Comparison of ENCODE assay signal across 10 mouse cellular contexts in genomic region chr2:122297271-122298095, GRCm38 (mm10). TPM values are rescaled to one million over a fixed set of nuclear protein-coding genes. Genes with fewer than 3 reads are reported as not detected.
A peak's percentile ranks its signal among the peaks of the same experiment; 100 is the strongest.
DNase-seq lines count a peak whose midpoint lies in the region; ATAC-seq lines count a peak whose summit lies in the region.
"Had no signal": no experiment of that assay in that cellular context is flagged by ENCODE, and none has a peak within 500 bp of the region (broad histone marks: within the 10 kb centered on the region; RNA-seq: fewer than 3 reads in every experiment).

No protein-coding gene starts in this region.

- no peaks in the 10 kb centered on the region for H3K9me3 ChIP-seq in heart, embryonic 10.5 days
- H3K9me3 ChIP-seq in hindbrain, embryonic 16.5 days (ENCODE audit: control insufficient read depth, low read length) = no peaks in the 10 kb centered on the region
- H3K9me3 ChIP-seq in neural tube, embryonic 11.5 days (ENCODE audit: control insufficient read depth, low read length) = no peaks in the 10 kb centered on the region

- peak overlapping the region; percentile 46 for H3K4me2 ChIP-seq in hindbrain, embryonic 16.5 days (ENCODE audit: low read length)
- peak overlapping the region; percentile 15 for H3K4me2 ChIP-seq in neural tube, embryonic 11.5 days (ENCODE audit: low read depth)

- peaks cover 45% of the 10 kb centered on the region for H3K4me1 ChIP-seq in heart, embryonic 10.5 days
- peaks cover 39% of the 10 kb centered on the region for H3K4me1 ChIP-seq in hindbrain, embryonic 16.5 days (ENCODE audit: control insufficient read depth, insufficient read depth, low read depth, low read length)
- peaks cover 7% of the 10 kb centered on the region for H3K4me1 ChIP-seq in neural tube, embryonic 11.5 days (ENCODE audit: control insufficient read depth, insufficient read depth, low read length)

- no peak for DNase-seq in heart, embryonic 10.5 days (ENCODE audit: low spot score)
- no peak for DNase-seq in heart, adult 8-10 months (ENCODE audit: low spot score)
- peak; percentile 45 for DNase-seq in embryo, embryonic 10.5 days (ENCODE audit: low spot score)
- peak; percentile 61 for DNase-seq in neural tube, embryonic 11.5 days (ENCODE audit: low spot score)
- no peak for DNase-seq in testis, postnatal 14 days (ENCODE audit: low spot score)
- no peak for DNase-seq in thymus, postnatal 4 days
- no peak for DNase-seq in thymus, adult 18-20 months
- DNase-seq: kidney, adult 9 months had no signal

- H3K27ac ChIP-seq in heart, embryonic 10.5 days = no peak overlapping the region
- H3K27ac ChIP-seq in hindbrain, embryonic 16.5 days (ENCODE audit: low read depth, low read length) = no peak overlapping the region
- H3K27ac ChIP-seq in neural tube, embryonic 11.5 days (ENCODE audit: low read depth, low read length) = no peak overlapping the region

- H3K9ac ChIP-seq in hindbrain, embryonic 16.5 days (ENCODE audit: low read depth, low read length) = no peak overlapping the region
- 0 out of 2 replicates have a peak overlapping the region, but pooled peaks have one; percentile 14 for H3K9ac ChIP-seq in neural tube, embryonic 11.5 days (ENCODE audit: low read length)

- H3K36me3 ChIP-seq in heart, embryonic 10.5 days = no peaks in the 10 kb centered on the region
- H3K36me3 ChIP-seq in hindbrain, embryonic 16.5 days (ENCODE audit: control insufficient read depth, insufficient read depth, low read length) = no peaks in the 10 kb centered on the region
- no peaks in the 10 kb centered on the region for H3K36me3 ChIP-seq in neural tube, embryonic 11.5 days (ENCODE audit: control insufficient read depth, insufficient read depth, low read length)

- under 1% methylated on average over 35 of the region's 35 CpGs for WGBS in heart, embryonic 10.5 days
- WGBS in hindbrain, embryonic 16.5 days = under 1% methylated on average over 35 of the region's 35 CpGs
- WGBS in neural tube, embryonic 11.5 days = under 1% methylated on average over 35 of the region's 35 CpGs

- H3K4me3 ChIP-seq in heart, embryonic 10.5 days = peak overlapping the region; percentile 57
- H3K4me3 ChIP-seq in hindbrain, embryonic 16.5 days (ENCODE audit: low read length) = peak overlapping the region; percentile 25
- H3K4me3 ChIP-seq in neural tube, embryonic 11.5 days (ENCODE audit: low read depth, low read length) = peak overlapping the region; percentile 1; the same call in 1 of the 2 replicates

- ATAC-seq in hindbrain, embryonic 16.5 days = no peak
- no peak for ATAC-seq in neural tube, embryonic 11.5 days (ENCODE audit: insufficient read depth, low FRiP score, low TSS enrichment)
- ATAC-seq: activated CD4-positive, CD25-positive, alpha-beta regulatory T cell, adult 4 months had no signal

- peaks cover 99% of the 10 kb centered on the region for H3K27me3 ChIP-seq in heart, embryonic 10.5 days (ENCODE audit: insufficient read depth, poor library complexity, severe bottlenecking)
- H3K27me3 ChIP-seq in hindbrain, embryonic 16.5 days (replicated peaks; ENCODE audit: control insufficient read depth, insufficient read depth, low read length) = peaks cover 49% of the 10 kb centered on the region
- peaks cover 76% of the 10 kb centered on the region for H3K27me3 ChIP-seq in neural tube, embryonic 11.5 days (ENCODE audit: control insufficient read depth, insufficient read depth, low read length)

RNA-seq across cellular contexts. Expression of gene Duox2, which starts 0.8 kb away (rescaled TPM):
- polyA plus RNA-seq in heart, embryonic 10.5 days (2016; fragmentation: Nextera tagmentation; extraction: Ambion mirVana) = not detected in 2 replicates
- total RNA-seq in heart, adult 8-10 months (2022) = under 1 TPM; 0.46 to 0.82 (median 0.54) TPM
- 0.03 TPM in 1 of 2 replicates, not detected in the other for polyA plus RNA-seq in hindbrain, embryonic 16.5 days (2015; fragmentation: Nextera tagmentation; extraction: Ambion mirVana)
- polyA plus RNA-seq in neural tube, embryonic 11.5 days (2014; fragmentation: Nextera tagmentation; extraction: Ambion mirVana) = 0.04 TPM in 1 of 2 replicates, not detected in the other
- polyA plus RNA-seq: activated CD4-positive, CD25-positive, alpha-beta regulatory T cell, adult 4 months had no signal

RNA-seq across cellular contexts. Expression of gene Duoxa2, which starts 1.2 kb away (rescaled TPM):
- polyA plus RNA-seq in heart, embryonic 10.5 days (2016; fragmentation: Nextera tagmentation; extraction: Ambion mirVana) = 0.26 TPM in 1 of 2 replicates, not detected in the other
- under 1 TPM in 3 of 4 experiments, not detected in 1; 0.17 to 0.31 (median 0.25) TPM for total RNA-seq in heart, adult 8-10 months (2022)
- 0.19 and 0.36 TPM in 2 replicates for polyA plus RNA-seq in hindbrain, embryonic 16.5 days (2015; fragmentation: Nextera tagmentation; extraction: Ambion mirVana)
- polyA plus RNA-seq in neural tube, embryonic 11.5 days (2014; fragmentation: Nextera tagmentation; extraction: Ambion mirVana) = 0.19 TPM in 1 of 2 replicates, not detected in the other
- polyA plus RNA-seq: activated CD4-positive, CD25-positive, alpha-beta regulatory T cell, adult 4 months had no signal

RNA-seq across cellular contexts. Expression of gene Duoxa1, which starts 16.0 kb away (rescaled TPM):
- polyA plus RNA-seq in heart, embryonic 10.5 days (2016; fragmentation: Nextera tagmentation; extraction: Ambion mirVana) = not detected in 2 replicates
- under 1 TPM in 3 of 4 experiments, not detected in 1; 0.14 to 0.37 (median 0.34) TPM for total RNA-seq in heart, adult 8-10 months (2022)
- polyA plus RNA-seq in hindbrain, embryonic 16.5 days (2015; fragmentation: Nextera tagmentation; extraction: Ambion mirVana) = 0.26 and 0.27 TPM in 2 replicates
- not detected in 2 replicates for polyA plus RNA-seq in neural tube, embryonic 11.5 days (2014; fragmentation: Nextera tagmentation; extraction: Ambion mirVana)

RNA-seq across cellular contexts. Expression of gene Duox1, which starts 18.0 kb away (rescaled TPM):
- 0.02 TPM in 1 of 2 replicates, not detected in the other for polyA plus RNA-seq in heart, embryonic 10.5 days (2016; fragmentation: Nextera tagmentation; extraction: Ambion mirVana)
- under 1 TPM in 3 of 4 experiments, not detected in 1; 0.20 to 0.28 (median 0.27) TPM for total RNA-seq in heart, adult 8-10 months (2022)
- 0.09 and 0.15 TPM in 2 replicates for polyA plus RNA-seq in hindbrain, embryonic 16.5 days (2015; fragmentation: Nextera tagmentation; extraction: Ambion mirVana)
- polyA plus RNA-seq in neural tube, embryonic 11.5 days (2014; fragmentation: Nextera tagmentation; extraction: Ambion mirVana) = 0.07 and 0.11 TPM in 2 replicates
- polyA plus RNA-seq: activated CD4-positive, CD25-positive, alpha-beta regulatory T cell, adult 4 months had no signal

Comparison
In these comparisons a context has a peak if more than half of its experiments do, and no peak if none do; other contexts are left out.
1. DNase-seq: peak in embryo, embryonic 10.5 days (single experiment) and neural tube, embryonic 11.5 days (single experiment); none in heart, embryonic 10.5 days (single experiment), heart, adult 8-10 months (single experiment), testis, postnatal 14 days (single experiment), thymus, postnatal 4 days (single experiment) and thymus, adult 18-20 months (0 of 2).
2. H3K4me3 ChIP-seq: peak in every context shown above with its lines; median percentile 57 in heart, embryonic 10.5 days; 25 in hindbrain, embryonic 16.5 days; 1 in neural tube, embryonic 11.5 days.